Mouse (Mus musculus) C2C12 (cell line): ENCODE results near the gene Fam76a. TPM values are rescaled to one million over a fixed set of nuclear protein-coding genes. Genes with fewer than 3 reads are reported as not detected.
"Not testable (repeated sequence)": the region's sequence is repeated elsewhere in the genome, so short reads cannot be mapped to it uniquely, and the experiment has no call there.

Source experiments
- H3K27me3 ChIP-seq: one replicate; pipeline ENCODE4 v1.6.1; 2011; ENCODE audit not compliant: control insufficient read depth, insufficient read depth, insufficient read length
- H3K36me3 ChIP-seq: one replicate; pipeline ENCODE4 v1.6.1; 2011; ENCODE audit not compliant: control insufficient read depth, insufficient read depth
- H3K4me3 ChIP-seq: one replicate; pipeline ENCODE4 v1.5.1; 2011; ENCODE audit warnings: mild to moderate bottlenecking, control low read depth; ENCODE audit not compliant: poor library complexity, insufficient read depth, severe bottlenecking
- H3K79me2 ChIP-seq: one replicate; pipeline ENCODE4 v1.6.1; 2011; ENCODE audit not compliant: control insufficient read depth, insufficient read depth
- H3K79me3 ChIP-seq: one replicate; pipeline ENCODE4 v1.6.1; 2011; ENCODE audit warnings: low read depth, control low read depth
- H3ac ChIP-seq: one replicate; pipeline ENCODE3; 2011; ENCODE audit warnings: low read depth; ENCODE audit not compliant: control insufficient read depth, insufficient read length
- CEBPB ChIP-seq: IDR thresholded peaks from one replicate; pipeline ENCODE4 v1.6.1; 2011; ENCODE audit warnings: low read depth, mild to moderate bottlenecking, control low read depth, moderate library complexity
- CTCF ChIP-seq: IDR thresholded peaks from one replicate; pipeline ENCODE4 v1.5.1; 2011; ENCODE audit not compliant: control insufficient read depth, insufficient read depth, insufficient read length
- FOSL1 ChIP-seq: IDR thresholded peaks from one replicate; pipeline ENCODE4 v1.8.0; 2011; ENCODE audit warnings: mild to moderate bottlenecking, low read length; ENCODE audit not compliant: poor library complexity, insufficient read depth, severe bottlenecking
- MAX ChIP-seq: IDR thresholded peaks from one replicate; pipeline ENCODE4 v1.6.1; 2011; ENCODE audit warnings: mild to moderate bottlenecking, control low read depth
- MYOD1 ChIP-seq: IDR thresholded peaks from one replicate; pipeline ENCODE4 v1.6.1; 2011; ENCODE audit warnings: low read depth; ENCODE audit not compliant: control insufficient read depth, insufficient read length
- MYOG ChIP-seq: IDR thresholded peaks from one replicate; pipeline ENCODE4 v1.6.1; 2011; ENCODE audit not compliant: control insufficient read depth, insufficient read length; ENCODE audit errors: extremely low read depth
- USF1 ChIP-seq: IDR thresholded peaks from one replicate; pipeline ENCODE4 v1.6.1; 2011; ENCODE audit warnings: low read depth, mild to moderate bottlenecking, control low read depth, moderate library complexity
- polyA plus RNA-seq: library from polyadenylated mRNA; unstranded; fragments of >200 nt; fragmentation: generic; extraction: Trizol; gene quantifications from one replicate; pipeline ENCODE4 v1.2.1, GENCODE M21; 2012; ENCODE audit warnings: missing spikeins

Fam76a gene
- polyA plus RNA-seq, 1 experiment = 15.5 TPM

DNA sequence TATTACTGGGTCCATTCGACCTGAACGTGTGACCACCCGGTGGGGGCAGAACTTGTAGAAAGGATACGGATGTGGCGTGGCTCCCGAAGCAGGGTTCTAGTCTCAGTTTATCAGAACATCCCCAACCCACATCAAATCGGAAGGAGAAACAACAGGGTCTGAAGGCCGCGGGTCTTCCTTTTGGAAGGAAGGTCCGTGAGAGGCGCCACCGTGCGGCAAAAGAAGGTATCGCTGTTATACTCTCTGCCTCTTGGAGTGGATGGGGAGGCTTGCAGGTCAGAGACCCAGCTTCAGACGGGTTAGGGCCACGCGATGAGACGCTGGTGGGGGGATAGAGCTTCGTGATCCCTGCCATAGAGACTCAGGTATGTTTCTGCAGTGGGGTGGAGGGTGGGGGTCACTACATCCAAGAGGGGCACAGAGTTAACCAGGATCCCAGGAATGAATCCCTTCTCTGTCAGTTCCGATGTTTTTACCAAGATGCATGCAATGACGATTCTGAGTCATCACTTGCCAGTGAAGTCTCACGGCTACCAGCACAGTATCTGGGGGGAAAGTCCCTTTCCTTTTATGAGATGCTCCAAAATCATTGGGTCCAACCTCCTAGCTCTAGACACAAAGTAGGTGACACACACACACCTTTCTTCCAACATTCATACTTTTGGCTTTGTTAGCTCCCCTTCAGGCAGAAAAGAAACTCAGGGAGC is 17.2 kb upstream of the Fam76a start:
- Histone ChIP-seq H3ac (no peak overlapping the region), H3K27me3 (peaks cover 3% of the 10 kb centered on the region), H3K79me2 (no peaks in the 10 kb centered on the region), H3K79me3 (no peaks in the 10 kb centered on the region), H3K4me3 (no peak overlapping the region), H3K36me3 (no peaks in the 10 kb centered on the region)
- TF ChIP-seq MYOD1 (no peak), CEBPB (no peak), FOSL1 (no peak), USF1 (no peak), CTCF (peak; percentile 66)

GRCm38 (mm10) chr4:132938181-132938941 is 16.0 kb upstream of the Fam76a start:
- Histone ChIP-seq H3K27me3 (peaks cover 3% of the 10 kb centered on the region), H3K79me2 (no peaks in the 10 kb centered on the region), H3ac (no peak overlapping the region), H3K4me3 (no peak overlapping the region), H3K36me3 (no peaks in the 10 kb centered on the region), H3K79me3 (no peaks in the 10 kb centered on the region)
- no peak for TF ChIP-seq USF1
- TF ChIP-seq MYOG = no peak
- no peak for TF ChIP-seq CTCF
- no peak for TF ChIP-seq CEBPB
- TF ChIP-seq MAX = no peak
- no peak for TF ChIP-seq MYOD1

- Histone ChIP-seq H3K27me3 (peaks cover 3% of the 10 kb centered on the region), H3ac (no peak overlapping the region), H3K79me3 (no peaks in the 10 kb centered on the region), H3K4me3 (no peak overlapping the region), H3K79me2 (no peaks in the 10 kb centered on the region), H3K36me3 (no peaks in the 10 kb centered on the region)
- TF ChIP-seq CEBPB = no peak
- TF ChIP-seq MYOD1 = no peak
- no peak for TF ChIP-seq MAX
- no peak for TF ChIP-seq FOSL1
- TF ChIP-seq MYOG = no peak
- no peak for TF ChIP-seq USF1
- no peak for TF ChIP-seq CTCF
Measured at GRCm38 (mm10) chr4:132934639-132935038, 12.3 kb upstream of the Fam76a start.

DNA sequence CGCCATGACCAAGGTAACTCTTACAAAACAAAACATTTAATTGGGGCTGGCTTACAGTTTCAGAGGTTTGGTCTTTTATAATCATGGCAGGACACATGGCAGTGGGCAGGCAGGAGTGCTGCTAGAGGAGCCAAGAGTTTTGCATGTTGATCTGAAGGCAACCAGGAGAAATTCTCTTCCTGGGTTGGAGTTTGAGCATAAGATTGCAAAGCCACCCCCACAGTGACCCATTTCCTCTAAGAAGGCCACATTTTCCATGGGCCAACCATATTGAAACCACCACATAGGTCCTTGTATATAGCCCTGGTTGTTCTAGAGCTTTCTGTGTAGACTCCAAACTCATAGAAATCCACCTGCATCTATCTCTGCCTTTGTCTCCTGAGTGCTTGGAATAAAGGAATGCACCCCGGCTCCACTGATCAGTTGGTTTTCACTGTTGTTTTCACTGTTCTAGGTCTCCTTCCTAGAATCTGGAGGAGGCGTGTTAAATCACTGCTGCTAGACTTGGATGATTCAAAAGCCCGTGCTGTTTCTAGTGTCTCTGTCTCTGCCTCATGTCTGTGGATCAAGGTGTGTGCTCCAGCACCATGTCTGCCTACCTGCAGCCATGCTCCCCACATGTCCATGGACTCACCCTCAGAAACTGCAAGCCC is 10.5 kb upstream of the Fam76a start:
- TF ChIP-seq MAX (no peak), MYOD1 (no peak), FOSL1 (no peak)
- H3K79me3 ChIP-seq = no peaks in the 10 kb centered on the region

GRCm38 (mm10) chr4:132930784-132931183 is 8.4 kb upstream of the Fam76a start:
- Histone ChIP-seq H3ac (no peak overlapping the region), H3K4me3 (no peak overlapping the region), H3K79me3 (no peaks in the 10 kb centered on the region), H3K79me2 (no peaks in the 10 kb centered on the region), H3K27me3 (peaks cover 12% of the 10 kb centered on the region), H3K36me3 (no peaks in the 10 kb centered on the region)
- no peak for TF ChIP-seq FOSL1

More for the DNA sequence above, 10.5 kb upstream of the Fam76a start:
- Histone ChIP-seq H3ac (no peak overlapping the region), H3K27me3 (peaks cover 12% of the 10 kb centered on the region), H3K4me3 (no peak overlapping the region), H3K79me2 (no peaks in the 10 kb centered on the region), H3K36me3 (no peaks in the 10 kb centered on the region)

DNA sequence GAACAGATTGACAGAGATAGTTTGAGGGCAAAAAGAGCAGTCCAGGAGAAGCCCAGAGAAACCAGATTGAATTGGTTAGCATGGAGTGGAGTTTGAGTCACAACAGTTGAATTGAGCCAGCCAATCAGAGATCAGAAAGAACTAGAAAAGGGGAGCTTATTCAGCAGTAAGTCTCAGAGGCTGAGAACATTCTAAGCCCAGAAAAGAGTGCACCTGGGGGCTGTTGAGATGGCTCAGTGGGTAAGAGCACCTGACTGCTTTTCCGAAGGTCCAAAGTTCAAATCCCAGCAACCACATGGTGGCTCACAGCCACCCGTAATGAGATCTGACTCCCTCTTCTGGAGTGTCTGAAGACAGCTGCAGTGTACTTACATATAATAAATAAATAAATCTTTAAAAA is 4.2 kb upstream of the Fam76a start:
- not testable (repeated sequence) for H3ac ChIP-seq, H3K79me2 ChIP-seq, H3K36me3 ChIP-seq, H3K4me3 ChIP-seq, H3K79me3 ChIP-seq, H3K27me3 ChIP-seq
